Mouse (Mus musculus): ENCODE data around the gene Tshz2. TPM values are rescaled to one million over a fixed set of nuclear protein-coding genes. Genes with fewer than 3 reads are reported as not detected.

Gene Tshz2
- polyA plus RNA-seq, 1 experiment from 2014 or later = 7.2 TPM

DNA sequence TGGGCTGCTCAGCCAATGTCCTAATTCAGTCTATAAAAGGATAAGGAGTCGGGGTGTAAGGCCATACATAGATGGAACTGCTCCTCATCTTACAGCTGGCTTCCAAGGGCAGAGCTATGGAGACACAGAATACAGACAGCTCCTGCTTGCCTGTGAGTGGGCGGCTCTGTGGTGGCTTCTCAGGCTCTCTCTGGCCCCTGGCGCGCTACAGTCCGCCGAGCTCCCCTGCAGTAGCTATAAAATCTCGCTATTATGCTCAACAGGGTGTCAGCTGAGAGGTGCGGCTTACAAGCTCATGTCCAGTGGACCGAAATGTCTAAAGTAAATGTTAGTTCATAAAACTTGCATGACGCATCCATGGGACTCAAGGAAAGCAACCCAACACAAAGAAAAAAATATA lies 108.2 kb downstream of the Tshz2 start:
- no peaks in the 10 kb centered on the region for H3K36me3 ChIP-seq (ENCODE audit: control insufficient read depth, insufficient read depth, low read length)
- no peaks in the 10 kb centered on the region for H3K9me3 ChIP-seq (ENCODE audit: control insufficient read depth, low read length)
- H3K9ac ChIP-seq (ENCODE audit: low read length) = no peak overlapping the region
- H3K27ac ChIP-seq (ENCODE audit: low read length) = no peak overlapping the region
- no peaks in the 10 kb centered on the region for H3K27me3 ChIP-seq (ENCODE audit: control insufficient read depth, insufficient read depth, low read depth, low read length)
- H3K4me1 ChIP-seq (replicated peaks; ENCODE audit: control insufficient read depth, insufficient read depth, low read length) = peaks cover 5% of the 10 kb centered on the region; the same call in 1 of the 2 replicates
- 84% methylated on average over 10 of the region's 10 CpGs for WGBS
- H3K4me2 ChIP-seq (ENCODE audit: low read depth, low read length) = no peak overlapping the region
- no peak for ATAC-seq (ENCODE audit: low read depth)
- H3K4me3 ChIP-seq (ENCODE audit: low read length) = no peak overlapping the region

GRCm38 (mm10) chr2:169742791-169743190 lies 110.0 kb downstream of the Tshz2 start:
- Histone ChIP-seq H3K36me3 (ENCODE audit: control insufficient read depth, insufficient read depth, low read length) (no peaks in the 10 kb centered on the region), H3K27ac (ENCODE audit: low read length) (no peak overlapping the region), H3K9me3 (ENCODE audit: control insufficient read depth, low read length) (no peaks in the 10 kb centered on the region; the same call in 1 of the 2 replicates), H3K4me2 (ENCODE audit: low read depth, low read length) (no peak overlapping the region), H3K4me3 (ENCODE audit: low read length) (no peak overlapping the region), H3K27me3 (ENCODE audit: control insufficient read depth, insufficient read depth, low read depth, low read length) (no peaks in the 10 kb centered on the region), H3K4me1 (replicated peaks; ENCODE audit: control insufficient read depth, insufficient read depth, low read length) (peaks cover 5% of the 10 kb centered on the region; the same call in 1 of the 2 replicates), H3K9ac (ENCODE audit: low read length) (no peak overlapping the region)
- ATAC-seq (ENCODE audit: low read depth) = no peak
- 25% methylated on average over 2 of the region's 2 CpGs for WGBS

GRCm38 (mm10) chr2:169743294-169743693 lies 110.5 kb downstream of the Tshz2 start:
- Histone ChIP-seq H3K4me3 (ENCODE audit: low read length) (no peak overlapping the region), H3K27ac (ENCODE audit: low read length) (no peak overlapping the region), H3K9ac (ENCODE audit: low read length) (no peak overlapping the region), H3K27me3 (ENCODE audit: control insufficient read depth, insufficient read depth, low read depth, low read length) (no peaks in the 10 kb centered on the region), H3K4me1 (replicated peaks; ENCODE audit: control insufficient read depth, insufficient read depth, low read length) (peaks cover 5% of the 10 kb centered on the region; the same call in 1 of the 2 replicates), H3K4me2 (ENCODE audit: low read depth, low read length) (no peak overlapping the region), H3K36me3 (ENCODE audit: control insufficient read depth, insufficient read depth, low read length) (no peaks in the 10 kb centered on the region), H3K9me3 (ENCODE audit: control insufficient read depth, low read length) (no peaks in the 10 kb centered on the region; the same call in 1 of the 2 replicates)
- WGBS = 50% methylated on average over 6 of the region's 6 CpGs
- ATAC-seq (ENCODE audit: low read depth) = no peak

DNA sequence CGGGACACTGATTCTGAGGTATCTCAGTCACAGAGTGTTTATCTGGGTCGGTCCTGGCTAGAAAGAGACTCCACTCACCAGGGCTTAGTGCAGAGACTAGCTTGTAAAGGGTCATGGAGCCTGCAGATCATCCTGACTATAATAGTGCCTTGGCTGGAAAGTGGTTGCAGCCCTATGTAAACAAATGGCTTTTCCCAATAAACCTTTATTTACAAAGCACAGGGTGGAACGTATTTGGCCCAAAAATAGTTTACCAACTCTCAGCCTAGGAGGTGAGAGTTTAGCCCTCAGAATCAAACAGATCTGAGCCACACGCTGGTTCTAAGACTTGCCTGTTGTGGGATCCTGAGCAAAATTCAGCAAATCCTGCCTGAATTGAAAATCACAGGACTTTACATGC lies 111.1 kb downstream of the Tshz2 start:
- H3K27me3 ChIP-seq (ENCODE audit: control insufficient read depth, insufficient read depth, low read depth, low read length) = no peaks in the 10 kb centered on the region
- H3K9ac ChIP-seq (ENCODE audit: low read length) = no peak overlapping the region
- WGBS = 37% methylated on average over 4 of the region's 4 CpGs
- no peak overlapping the region for H3K4me2 ChIP-seq (ENCODE audit: low read depth, low read length)
- H3K4me1 ChIP-seq (replicated peaks; ENCODE audit: control insufficient read depth, insufficient read depth, low read length) = peaks cover 5% of the 10 kb centered on the region; the same call in 1 of the 2 replicates
- H3K36me3 ChIP-seq (ENCODE audit: control insufficient read depth, insufficient read depth, low read length) = no peaks in the 10 kb centered on the region
- no peak overlapping the region for H3K4me3 ChIP-seq (ENCODE audit: low read length)
- H3K9me3 ChIP-seq (ENCODE audit: control insufficient read depth, low read length) = no peaks in the 10 kb centered on the region; the same call in 1 of the 2 replicates
- ATAC-seq (ENCODE audit: low read depth) = no peak
- H3K27ac ChIP-seq (ENCODE audit: low read length) = no peak overlapping the region

DNA sequence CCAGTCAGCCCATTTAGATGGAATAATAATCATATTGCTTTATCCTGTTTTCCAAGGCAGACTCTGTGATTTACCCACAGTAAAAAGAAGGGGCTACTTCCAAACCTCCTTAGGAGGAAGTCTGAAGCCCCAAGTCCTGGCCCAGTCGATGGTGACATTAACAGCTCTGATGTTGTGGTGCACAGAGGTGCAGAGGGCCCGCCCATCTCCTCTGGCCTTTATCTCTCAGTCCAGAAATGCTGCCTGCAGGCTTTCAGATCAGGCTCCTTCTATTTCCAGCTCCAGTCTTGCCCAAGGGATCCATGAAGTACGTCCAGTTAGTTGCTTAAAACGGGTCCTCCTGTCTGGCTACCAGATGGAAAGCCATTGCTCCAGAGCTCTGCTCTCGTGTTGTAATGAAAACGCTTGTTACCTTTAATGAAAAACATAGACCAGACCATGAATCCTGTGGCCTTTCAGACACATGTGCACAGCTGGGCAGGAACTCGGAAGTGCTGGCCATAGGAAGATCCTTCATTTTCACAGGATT lies 114.4 kb downstream of the Tshz2 start:
- Histone ChIP-seq H3K4me2 (ENCODE audit: low read depth, low read length) (no peak overlapping the region), H3K27ac (ENCODE audit: low read length) (no peak overlapping the region), H3K27me3 (ENCODE audit: control insufficient read depth, insufficient read depth, low read depth, low read length) (no peaks in the 10 kb centered on the region), H3K4me1 (replicated peaks; ENCODE audit: control insufficient read depth, insufficient read depth, low read length) (peaks cover 16% of the 10 kb centered on the region), H3K4me3 (ENCODE audit: low read length) (no peak overlapping the region), H3K9ac (ENCODE audit: low read length) (no peak overlapping the region), H3K36me3 (ENCODE audit: control insufficient read depth, insufficient read depth, low read length) (no peaks in the 10 kb centered on the region), H3K9me3 (ENCODE audit: control insufficient read depth, low read length) (no peaks in the 10 kb centered on the region; the same call in 1 of the 2 replicates)
- ATAC-seq (ENCODE audit: low read depth) = no peak
- 89% methylated on average over 7 of the region's 7 CpGs for WGBS

DNA sequence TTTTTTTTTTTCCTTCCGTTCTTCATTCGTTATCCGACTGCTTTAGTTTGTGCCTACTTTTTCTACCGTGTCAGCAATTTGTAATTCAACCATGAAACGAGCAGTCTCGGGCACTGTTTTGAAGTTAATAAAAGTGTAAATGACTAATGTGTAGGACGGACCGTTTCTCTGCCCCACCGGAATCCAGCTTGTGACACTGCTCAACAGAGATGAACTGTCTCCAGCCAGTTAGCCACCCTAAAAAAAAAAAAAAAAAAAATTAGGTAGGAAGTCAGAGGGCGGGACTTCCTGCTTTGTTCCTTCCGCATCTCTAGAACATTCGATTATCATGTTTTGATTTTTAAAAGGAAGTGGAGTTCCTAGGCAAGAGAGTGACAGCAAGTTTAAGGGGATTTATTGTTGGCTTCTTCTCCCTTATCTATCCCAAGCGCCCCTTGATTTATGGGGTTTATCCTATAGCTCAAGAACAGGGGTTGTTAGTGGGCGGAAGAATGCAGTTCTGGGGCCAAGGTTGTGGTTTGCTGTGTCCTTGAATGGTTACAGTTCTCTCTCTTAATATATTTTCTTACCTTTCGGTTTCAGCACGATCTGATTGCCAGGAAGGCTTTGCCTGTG lies 116.6 kb downstream of the Tshz2 start:
- Histone ChIP-seq H3K36me3 (ENCODE audit: control insufficient read depth, insufficient read depth, low read length) (no peaks in the 10 kb centered on the region), H3K4me2 (ENCODE audit: low read depth, low read length) (0 out of 2 replicates have a peak overlapping the region, but pooled peaks have one; percentile 17), H3K4me3 (ENCODE audit: low read length) (no peak overlapping the region), H3K9me3 (ENCODE audit: control insufficient read depth, low read length) (no peaks in the 10 kb centered on the region; the same call in 1 of the 2 replicates), H3K4me1 (replicated peaks; ENCODE audit: control insufficient read depth, insufficient read depth, low read length) (peaks cover 11% of the 10 kb centered on the region; the same call in 1 of the 2 replicates), H3K27ac (ENCODE audit: low read length) (no peak overlapping the region), H3K27me3 (ENCODE audit: control insufficient read depth, insufficient read depth, low read depth, low read length) (no peaks in the 10 kb centered on the region), H3K9ac (ENCODE audit: low read length) (no peak overlapping the region)
- WGBS = 49% methylated on average over 16 of the region's 16 CpGs
- no peak for ATAC-seq (ENCODE audit: low read depth)

DNA sequence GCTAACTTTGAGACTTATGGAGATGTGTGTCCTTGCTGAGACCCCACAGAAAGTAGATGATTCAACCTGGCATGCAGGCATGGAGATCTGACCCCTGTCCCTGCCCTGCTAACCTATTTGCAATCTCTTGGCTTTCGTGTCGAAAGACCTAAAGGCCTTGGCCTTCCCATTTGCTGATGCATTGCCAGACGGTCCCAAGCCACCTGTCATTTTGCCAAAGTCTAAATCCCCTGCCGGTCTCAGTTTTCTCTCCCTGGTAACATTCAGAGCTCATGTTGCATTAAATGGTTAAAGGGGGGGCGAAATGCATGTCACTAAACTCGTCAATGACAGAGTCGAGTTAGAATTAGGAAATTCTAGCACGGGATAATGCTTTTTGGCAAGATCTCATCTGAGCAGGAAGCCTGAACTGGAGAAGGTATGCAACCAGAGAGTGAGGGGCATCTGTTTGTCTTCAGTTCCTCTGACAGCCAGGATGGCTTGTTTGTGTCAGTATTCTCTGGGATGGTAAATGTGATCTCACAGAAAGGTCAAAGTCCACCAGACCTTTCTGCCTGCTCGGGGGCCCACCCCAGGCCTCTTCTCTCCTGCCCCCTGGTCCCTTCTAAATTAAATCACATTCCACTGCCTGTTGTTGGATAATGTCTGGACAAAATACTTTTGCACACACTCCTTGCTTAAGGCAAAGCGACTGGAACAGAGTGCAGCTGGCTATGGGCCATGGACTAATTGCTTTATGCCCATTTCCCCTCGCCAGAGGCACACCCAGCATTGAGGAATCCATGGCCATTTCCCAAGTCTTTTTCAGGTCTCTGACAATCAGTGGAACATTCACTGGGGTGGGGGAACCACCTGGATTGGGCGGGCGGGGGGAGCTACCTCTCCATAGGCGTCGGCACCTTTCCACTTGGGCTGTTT lies 118.0 kb downstream of the Tshz2 start:
- H3K4me2 ChIP-seq (ENCODE audit: low read depth, low read length) = no peak overlapping the region
- H3K4me1 ChIP-seq (replicated peaks; ENCODE audit: control insufficient read depth, insufficient read depth, low read length) = peaks cover 11% of the 10 kb centered on the region; the same call in 1 of the 2 replicates
- H3K9me3 ChIP-seq (ENCODE audit: control insufficient read depth, low read length) = no peaks in the 10 kb centered on the region; the same call in 1 of the 2 replicates
- H3K36me3 ChIP-seq (ENCODE audit: control insufficient read depth, insufficient read depth, low read length) = no peaks in the 10 kb centered on the region
- H3K9ac ChIP-seq (ENCODE audit: low read length) = no peak overlapping the region
- peak; percentile 69 for ATAC-seq (ENCODE audit: low read depth)
- peak overlapping the region; percentile 51; the same call in 1 of the 2 replicates for H3K27ac ChIP-seq (ENCODE audit: low read length)
- no peak overlapping the region for H3K4me3 ChIP-seq (ENCODE audit: low read length)
- WGBS = 32% methylated on average over 15 of the region's 15 CpGs
- no peaks in the 10 kb centered on the region for H3K27me3 ChIP-seq (ENCODE audit: control insufficient read depth, insufficient read depth, low read depth, low read length)

- no peak overlapping the region for H3K4me2 ChIP-seq (ENCODE audit: low read depth, low read length)
- no peaks in the 10 kb centered on the region for H3K27me3 ChIP-seq (ENCODE audit: control insufficient read depth, insufficient read depth, low read depth, low read length)
- no peak for ATAC-seq (ENCODE audit: low read depth)
- no peak overlapping the region for H3K27ac ChIP-seq (ENCODE audit: low read length)
- H3K4me1 ChIP-seq (replicated peaks; ENCODE audit: control insufficient read depth, insufficient read depth, low read length) = peaks cover 11% of the 10 kb centered on the region; the same call in 1 of the 2 replicates
- H3K9ac ChIP-seq (ENCODE audit: low read length) = no peak overlapping the region
- no peaks in the 10 kb centered on the region; the same call in 1 of the 2 replicates for H3K9me3 ChIP-seq (ENCODE audit: control insufficient read depth, low read length)
- H3K4me3 ChIP-seq (ENCODE audit: low read length) = no peak overlapping the region
- H3K36me3 ChIP-seq (ENCODE audit: control insufficient read depth, insufficient read depth, low read length) = no peaks in the 10 kb centered on the region
- 95% methylated on average over 9 of the region's 9 CpGs for WGBS
These were observed 119.3 kb downstream of the Tshz2 start for GRCm38 (mm10) chr2:169752126-169752525.

DNA sequence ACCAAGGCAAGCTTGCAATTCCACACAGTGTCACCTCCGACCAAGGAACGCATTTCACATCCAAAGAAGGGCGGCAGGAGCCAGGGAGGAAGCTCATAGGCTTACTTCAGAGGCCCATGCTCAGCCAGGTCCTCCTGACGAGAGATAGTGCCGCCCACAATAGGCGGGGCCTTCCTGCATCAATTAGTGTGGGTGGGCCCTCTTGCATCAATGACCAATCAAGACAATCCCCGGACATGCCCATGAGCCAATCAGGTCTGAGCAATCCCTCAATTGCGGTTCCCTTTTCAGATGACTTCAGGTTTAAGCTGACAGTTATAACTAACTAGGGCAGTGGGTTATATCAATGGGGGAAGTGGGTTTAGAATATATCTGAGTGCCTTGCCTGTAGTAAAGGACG lies 120.6 kb downstream of the Tshz2 start:
- H3K4me1 ChIP-seq (replicated peaks; ENCODE audit: control insufficient read depth, insufficient read depth, low read length) = peaks cover 11% of the 10 kb centered on the region; the same call in 1 of the 2 replicates
- no peaks in the 10 kb centered on the region for H3K36me3 ChIP-seq (ENCODE audit: control insufficient read depth, insufficient read depth, low read length)
- no peak for ATAC-seq (ENCODE audit: low read depth)
- H3K9ac ChIP-seq (ENCODE audit: low read length) = no peak overlapping the region
- WGBS = 89% methylated on average over 9 of the region's 9 CpGs
- no peaks in the 10 kb centered on the region for H3K9me3 ChIP-seq (ENCODE audit: control insufficient read depth, low read length)
- H3K4me3 ChIP-seq (ENCODE audit: low read length) = no peak overlapping the region
- H3K27me3 ChIP-seq (ENCODE audit: control insufficient read depth, insufficient read depth, low read depth, low read length) = no peaks in the 10 kb centered on the region
- no peak overlapping the region for H3K27ac ChIP-seq (ENCODE audit: low read length)
- no peak overlapping the region for H3K4me2 ChIP-seq (ENCODE audit: low read depth, low read length)
